Mouse (Mus musculus): ENCODE measurements around the gene Fbxw4.

Fbxw4 gene

DNA sequence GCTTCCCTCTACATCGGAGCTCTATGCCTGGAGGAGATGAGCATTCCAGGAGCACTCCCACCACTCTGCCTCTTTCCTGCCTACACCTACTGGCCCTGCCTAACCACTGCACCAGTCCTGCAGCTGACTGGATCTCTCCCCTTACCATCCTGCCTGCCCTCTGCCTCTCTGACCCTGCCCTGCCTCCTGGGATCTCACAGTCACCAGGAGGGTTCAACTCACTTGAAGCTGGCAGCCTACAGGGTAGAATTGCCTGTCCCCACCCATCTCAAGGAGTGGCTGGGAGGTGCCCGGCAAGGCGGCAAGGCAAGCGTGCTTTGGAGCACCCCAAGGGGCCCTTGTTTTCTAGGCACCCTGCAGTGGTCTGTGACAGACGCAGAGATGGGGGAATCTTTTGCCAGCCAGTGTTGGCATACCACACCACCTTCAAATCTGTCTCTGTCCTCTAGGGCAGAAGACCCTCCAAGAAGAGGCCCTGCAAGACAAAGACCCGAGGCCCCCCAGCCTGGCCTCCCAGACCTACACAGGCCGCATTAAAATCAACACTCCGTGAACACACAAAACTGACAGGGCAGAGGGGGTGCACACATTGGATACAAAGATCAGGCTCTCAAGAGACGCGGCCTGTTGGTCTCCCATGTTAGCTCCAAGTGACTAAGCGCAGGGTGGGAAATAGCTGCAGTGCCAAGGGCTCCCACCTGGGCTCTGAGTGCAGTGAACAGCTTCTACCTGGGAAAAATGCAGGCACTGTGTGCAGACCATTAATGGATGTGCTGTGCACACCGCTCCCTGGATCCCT, 44.5 kb downstream of the Fbxw4 start:
- DNase-seq (ENCODE audit: extremely low spot score): no peak

GRCm38 (mm10) chr19:45614928-45615327, 45.2 kb downstream of the Fbxw4 start:
- no peak for DNase-seq (ENCODE audit: extremely low spot score)

DNA sequence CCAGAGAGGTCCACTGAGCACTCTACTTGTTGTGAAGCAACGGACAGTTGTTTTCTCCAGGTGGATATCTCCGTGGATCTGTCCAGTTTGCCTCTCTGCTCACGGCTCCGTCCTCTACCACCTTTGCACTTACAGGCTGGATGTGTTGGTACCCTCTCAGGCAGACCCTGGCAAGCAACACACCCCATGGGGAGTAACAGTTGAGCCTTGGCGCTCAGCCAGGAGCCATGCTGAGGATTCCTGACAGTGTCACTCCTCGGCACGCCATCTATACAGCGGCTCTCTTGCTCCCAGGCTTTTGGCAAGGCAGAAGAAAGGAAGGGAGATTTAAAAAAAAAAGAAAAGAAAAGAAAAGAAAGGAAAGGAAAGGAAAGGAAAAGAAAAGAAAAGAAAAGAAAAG, 45.7 kb downstream of the Fbxw4 start:
- DNase-seq (ENCODE audit: extremely low spot score): no peak

- no peak for DNase-seq (ENCODE audit: extremely low spot score)
Measured at GRCm38 (mm10) chr19:45610823-45611222, 49.3 kb downstream of the Fbxw4 start.

- DNase-seq (ENCODE audit: extremely low spot score): no peak
Measured at GRCm38 (mm10) chr19:45608648-45609339, 51.3 kb downstream of the Fbxw4 start.

DNA sequence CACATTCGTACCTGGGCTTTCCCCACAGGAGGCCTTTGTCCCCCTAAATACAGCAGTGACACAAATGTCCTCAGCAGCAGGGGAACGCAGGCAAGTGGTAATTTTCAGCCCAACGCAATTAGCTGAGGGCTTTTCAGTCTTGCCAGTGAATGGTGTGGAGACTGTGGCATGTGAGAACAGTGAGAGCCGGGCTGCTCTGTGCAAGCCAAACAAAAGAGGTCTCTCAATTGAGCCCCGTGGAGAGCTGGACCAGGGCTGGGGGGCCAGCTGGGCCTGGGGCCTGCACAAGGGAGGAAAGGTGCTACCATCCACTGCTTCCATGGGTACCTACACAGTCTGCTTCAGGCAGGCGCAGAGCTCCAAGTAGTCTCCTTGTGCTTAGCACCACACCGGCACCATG, 52.6 kb downstream of the Fbxw4 start:
- DNase-seq (ENCODE audit: extremely low spot score): peak; percentile 34

- DNase-seq (ENCODE audit: extremely low spot score): no peak
Measured at GRCm38 (mm10) chr19:45606701-45607100, 53.4 kb downstream of the Fbxw4 start.

DNA sequence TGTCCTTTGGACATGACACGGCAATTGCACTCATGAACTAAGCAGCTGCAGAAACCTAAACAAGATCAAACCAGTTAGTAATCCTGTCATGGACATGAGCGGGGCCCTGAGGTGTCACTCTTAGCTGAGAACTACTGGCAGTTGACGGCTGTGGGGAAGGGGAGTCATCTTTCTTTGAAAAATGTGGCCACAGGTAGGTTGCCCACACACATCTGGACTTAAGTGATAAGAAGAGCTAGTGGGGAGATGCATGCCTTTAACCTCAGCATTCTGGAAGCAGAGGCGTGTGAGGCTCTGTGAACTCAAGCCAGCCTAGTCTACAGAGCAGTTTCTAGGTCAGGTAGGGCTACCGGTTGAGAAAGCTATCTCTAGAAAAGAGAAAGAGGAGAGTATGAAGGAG, 57.5 kb downstream of the Fbxw4 start:
- DNase-seq (ENCODE audit: extremely low spot score): no peak

- no peak for DNase-seq (ENCODE audit: extremely low spot score)
Measured at GRCm38 (mm10) chr19:45597106-45597505, 63.0 kb downstream of the Fbxw4 start.

- no peak for DNase-seq (ENCODE audit: extremely low spot score)
Measured at GRCm38 (mm10) chr19:45596434-45596833, 63.7 kb downstream of the Fbxw4 start.

DNA sequence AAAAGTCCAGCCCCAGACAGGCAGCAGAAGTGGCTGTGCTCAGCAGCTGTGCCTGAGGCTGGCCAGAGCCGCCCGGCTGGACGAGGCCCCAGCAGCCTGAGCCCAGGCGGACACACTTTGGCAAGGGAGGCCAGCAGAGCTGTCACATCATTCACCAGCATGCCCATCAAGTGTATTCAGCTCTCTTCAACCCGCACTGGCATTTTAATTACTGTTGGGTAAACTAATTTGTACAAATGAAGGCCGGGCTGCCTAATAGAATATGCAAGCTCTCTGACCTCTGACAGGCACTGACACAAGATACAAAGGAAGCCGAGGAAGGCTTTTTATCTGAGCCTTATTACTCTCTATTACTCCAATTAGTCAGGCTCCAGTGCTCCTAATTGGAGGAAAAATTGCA, 64.1 kb downstream of the Fbxw4 start:
- DNase-seq (ENCODE audit: extremely low spot score): no peak

- no peak for DNase-seq (ENCODE audit: extremely low spot score)
Measured at GRCm38 (mm10) chr19:45595481-45595880, 64.6 kb downstream of the Fbxw4 start.

DNA sequence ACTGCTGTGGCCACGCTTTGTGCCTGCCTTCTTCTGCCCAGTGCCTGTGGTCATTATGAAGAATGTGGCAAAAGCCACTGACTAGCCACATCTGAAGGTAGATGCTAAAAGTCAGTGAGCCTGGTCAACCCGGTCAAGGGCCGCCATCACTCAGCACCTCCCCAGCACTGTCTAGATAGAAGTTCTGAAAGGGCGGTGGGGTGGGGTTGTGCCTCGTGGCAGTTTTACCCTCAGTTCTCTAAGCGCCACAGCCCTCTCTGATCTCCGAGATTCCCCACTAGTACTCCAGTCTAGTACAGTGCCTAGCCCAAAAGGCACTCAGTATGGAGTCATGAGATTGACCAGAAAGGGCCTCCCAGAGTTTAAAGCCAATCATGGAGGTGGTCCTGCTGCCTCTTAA, 66.0 kb downstream of the Fbxw4 start:
- no peak for DNase-seq (ENCODE audit: extremely low spot score)

DNA sequence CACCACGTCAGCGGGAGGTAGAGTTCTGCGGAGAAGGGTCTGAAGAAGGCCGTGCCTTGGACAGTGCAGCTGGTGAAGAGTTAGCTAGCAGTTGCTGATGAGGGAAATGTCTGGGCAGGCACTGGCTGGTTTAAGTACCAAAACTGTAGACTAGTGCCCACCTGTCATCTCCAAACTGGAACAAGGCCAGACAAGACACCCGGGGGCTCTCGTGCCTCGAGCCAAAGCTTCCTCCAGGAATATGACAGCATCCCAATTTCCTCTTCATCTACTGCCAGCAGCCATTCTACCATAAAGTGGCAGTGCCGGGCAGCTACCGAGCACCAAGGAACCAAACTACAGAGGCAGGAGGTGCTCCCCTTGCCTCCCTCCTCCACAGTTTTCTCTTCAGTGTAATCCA, 67.2 kb downstream of the Fbxw4 start:
- no peak for DNase-seq (ENCODE audit: extremely low spot score)

- DNase-seq (ENCODE audit: extremely low spot score): no peak
Measured at GRCm38 (mm10) chr19:45591704-45592103, 68.4 kb downstream of the Fbxw4 start.

- no peak for DNase-seq (ENCODE audit: extremely low spot score)
Measured at GRCm38 (mm10) chr19:45589761-45590160, 70.4 kb downstream of the Fbxw4 start.

GRCm38 (mm10) chr19:45587509-45588292, 72.4 kb downstream of the Fbxw4 start:
- no peak for DNase-seq (ENCODE audit: extremely low spot score)

- DNase-seq (ENCODE audit: extremely low spot score): no peak
Measured at GRCm38 (mm10) chr19:45586850-45587249, 73.3 kb downstream of the Fbxw4 start.

- DNase-seq (ENCODE audit: extremely low spot score): no peak
Measured at GRCm38 (mm10) chr19:45584856-45585620, 75.1 kb downstream of the Fbxw4 start.

GRCm38 (mm10) chr19:45583136-45583535, 77.0 kb downstream of the Fbxw4 start:
- no peak for DNase-seq (ENCODE audit: extremely low spot score)

- DNase-seq (ENCODE audit: extremely low spot score): no peak
Measured at GRCm38 (mm10) chr19:45582161-45582560, 78.0 kb downstream of the Fbxw4 start.

- DNase-seq (ENCODE audit: extremely low spot score): peak; percentile 74
Measured at GRCm38 (mm10) chr19:45581257-45581656, 78.9 kb downstream of the Fbxw4 start.

All from embryo, embryonic 9.5 days (tissue).